27 mouse cellular contexts compared by ENCODE assay signal in the genomic region with DNA sequence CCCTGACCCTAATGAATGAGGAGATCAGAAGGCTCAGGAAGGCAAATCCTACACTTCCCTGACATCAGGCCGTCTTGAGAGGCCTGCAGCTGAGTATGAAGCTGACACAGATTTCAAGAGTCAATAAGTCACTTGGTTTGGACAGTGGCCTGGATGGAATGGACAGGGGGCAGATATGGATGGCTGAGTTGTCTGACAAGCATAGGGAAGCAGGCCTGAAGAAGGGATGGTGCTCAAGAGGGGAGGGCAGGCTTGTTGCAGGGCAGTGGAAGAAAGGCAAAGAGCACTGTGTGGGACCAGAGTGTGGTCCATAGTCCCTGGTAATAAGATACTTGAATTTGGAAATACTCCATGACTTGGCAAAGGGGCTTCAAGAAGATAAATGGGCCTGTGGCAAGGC. TPM values are rescaled to one million over a fixed set of nuclear protein-coding genes. Genes with fewer than 3 reads are reported as not detected.
DNase-seq lines count a peak whose midpoint lies in the region; ATAC-seq and TF ChIP-seq lines count a peak whose summit lies in the region.
"Had no signal": no experiment of that assay in that cellular context is flagged by ENCODE, and none has a peak within 500 bp of the region (broad histone marks: within the 10 kb centered on the region; RNA-seq: fewer than 3 reads in every experiment).

No protein-coding gene starts in this region.

- peaks cover 22% of the 10 kb centered on the region for H3K4me1 ChIP-seq in kidney, adult 2 months (ENCODE audit: control insufficient read depth, insufficient read depth, low read length)
- H3K4me1 ChIP-seq in kidney, embryonic 16.5 days (ENCODE audit: insufficient read depth, low read length) = no peaks in the 10 kb centered on the region
- H3K4me1 ChIP-seq in kidney, postnatal 0 days (replicated peaks; ENCODE audit: insufficient read depth, low read length) = no peaks in the 10 kb centered on the region
- H3K4me1 ChIP-seq: embryonic facial prominence, embryonic 10.5 days; embryonic facial prominence, embryonic 12.5 days; forebrain, embryonic 13.5 days had no signal

- H3K9me3 ChIP-seq in kidney, embryonic 16.5 days (ENCODE audit: low read length) = no peaks in the 10 kb centered on the region
- H3K9me3 ChIP-seq in kidney, postnatal 0 days (replicated peaks; ENCODE audit: low read length) = no peaks in the 10 kb centered on the region
- H3K9me3 ChIP-seq: embryonic facial prominence, embryonic 10.5 days; embryonic facial prominence, embryonic 12.5 days; forebrain, embryonic 13.5 days; G1E had no signal

- no peak for TF ChIP-seq POLR2A in kidney, adult 2 months (IDR thresholded peaks at IDR 0.05; ENCODE audit: low read depth, low read length)

- no peak for ATAC-seq in kidney, embryonic 16.5 days (ENCODE audit: low FRiP score, low TSS enrichment)
- peak; percentile 38; the same call in 1 of the 2 replicates for ATAC-seq in kidney, postnatal 0 days (replicated peaks; ENCODE audit: low FRiP score, low read depth)
- ATAC-seq: activated CD4-positive, CD25-positive, alpha-beta regulatory T cell, adult 4 months; CD4-positive, CD25-positive, alpha-beta regulatory T cell, adult 4 months; forebrain, embryonic 13.5 days; Patski had no signal

- peak overlapping the region; percentile 86; the same call in 1 of the 2 replicates for H3K27ac ChIP-seq in kidney, adult 2 months (ENCODE audit: insufficient read depth, low read depth, low read length)
- H3K27ac ChIP-seq in kidney, embryonic 16.5 days (ENCODE audit: low read length) = no peak overlapping the region
- no peak overlapping the region for H3K27ac ChIP-seq in kidney, postnatal 0 days
- H3K27ac ChIP-seq: embryonic facial prominence, embryonic 10.5 days; embryonic facial prominence, embryonic 12.5 days; forebrain, embryonic 13.5 days had no signal

- H3K4me2 ChIP-seq in kidney, embryonic 16.5 days (replicated peaks; ENCODE audit: low read depth, low read length) = no peak overlapping the region
- H3K4me2 ChIP-seq in kidney, postnatal 0 days (ENCODE audit: low read length) = no peak overlapping the region
- H3K4me2 ChIP-seq: embryonic facial prominence, embryonic 12.5 days; forebrain, embryonic 13.5 days had no signal

- WGBS in kidney, adult 2 months = 54% methylated on average over 1 of the region's 1 CpGs
- WGBS in kidney, embryonic 16.5 days = 50% methylated on average over 1 of the region's 1 CpGs
- WGBS in kidney, postnatal 0 days = 72% methylated on average over 1 of the region's 1 CpGs

- H3K27me3 ChIP-seq in kidney, adult 2 months (replicated peaks; ENCODE audit: control insufficient read depth, insufficient read depth, low read length) = no peaks in the 10 kb centered on the region
- H3K27me3 ChIP-seq in kidney, embryonic 16.5 days (ENCODE audit: insufficient read depth, low read length) = no peaks in the 10 kb centered on the region
- H3K27me3 ChIP-seq in kidney, postnatal 0 days (ENCODE audit: insufficient read depth, low read length) = no peaks in the 10 kb centered on the region
- H3K27me3 ChIP-seq: embryonic facial prominence, embryonic 12.5 days; forebrain, embryonic 13.5 days had no signal

- no peaks in the 10 kb centered on the region for H3K36me3 ChIP-seq in kidney, adult 2 months (ENCODE audit: control insufficient read depth, insufficient read depth, low read length)
- no peaks in the 10 kb centered on the region for H3K36me3 ChIP-seq in kidney, embryonic 16.5 days (ENCODE audit: insufficient read depth, low read length)
- no peaks in the 10 kb centered on the region for H3K36me3 ChIP-seq in kidney, postnatal 0 days (ENCODE audit: insufficient read depth, low read length)
- H3K36me3 ChIP-seq: embryonic facial prominence, embryonic 10.5 days; embryonic facial prominence, embryonic 12.5 days; G1E had no signal

- H3K9ac ChIP-seq in kidney, embryonic 16.5 days (replicated peaks; ENCODE audit: low read length) = no peak overlapping the region
- H3K9ac ChIP-seq in kidney, postnatal 0 days (ENCODE audit: low read depth, low read length) = no peak overlapping the region
- H3K9ac ChIP-seq: embryonic facial prominence, embryonic 12.5 days; forebrain, embryonic 13.5 days had no signal

- no peak for TF ChIP-seq CTCF in kidney, adult 2 months (conservative IDR thresholded peaks at IDR 0.05; ENCODE audit: insufficient read depth, insufficient read length, low read depth, low read length)
- no peak for TF ChIP-seq CTCF in kidney, postnatal 0 days (IDR thresholded peaks at IDR 0.05; ENCODE audit: low read depth)

- DNase-seq in heart, adult 11 months = peak; percentile 64
- no peak for DNase-seq in heart, adult 18-20 months
- DNase-seq in kidney, adult 2 months = peak; percentile 77
- DNase-seq in kidney, postnatal 0 days (ENCODE audit: low spot score) = no peak
- DNase-seq in kidney, postnatal 4 days = no peak
- DNase-seq in kidney, postnatal 36 days = peak; percentile 48 to 54
- DNase-seq in kidney, postnatal 10 days = no peak
- DNase-seq: adrenal gland, adult 8-10 months; adrenal gland, postnatal 14 days; adrenal gland, postnatal 36 days; B cell, adult 2 months; cerebellum, adult 11-12 months; cerebellum, adult 2 months; cerebellum, adult 9-10 months; cerebellum, postnatal 10 days; cerebellum, postnatal 25 days had no signal

- no peak overlapping the region for H3K4me3 ChIP-seq in kidney, adult 2 months (ENCODE audit: insufficient read depth, low read depth, low read length)
- H3K4me3 ChIP-seq in kidney, embryonic 16.5 days (ENCODE audit: low read length) = no peak overlapping the region
- no peak overlapping the region for H3K4me3 ChIP-seq in kidney, postnatal 0 days (replicated peaks; ENCODE audit: low read depth, low read length)
- H3K4me3 ChIP-seq: embryonic facial prominence, embryonic 10.5 days; embryonic facial prominence, embryonic 12.5 days; forebrain, embryonic 13.5 days had no signal

RNA-seq across cellular contexts. Expression of a gene that starts 2.4 kb away (rescaled TPM):
- not detected for total RNA-seq in heart, adult 18-20 months (2021)
- polyA plus RNA-seq in kidney, adult 2 months (2012; rRNA removed) = 235 and 248 TPM in 2 replicates
- polyA plus RNA-seq in kidney, embryonic 16.5 days (2015; fragmentation: Nextera tagmentation; extraction: Ambion mirVana) = 2.6 and 4.3 TPM in 2 replicates
- polyA plus RNA-seq in kidney, postnatal 0 days (2015; fragmentation: Nextera tagmentation; extraction: Ambion mirVana) = 18.0 and 26.8 TPM in 2 replicates
- total RNA-seq: CH12.LX, G1E had no signal
- polyA plus RNA-seq: activated CD4-positive, CD25-positive, alpha-beta regulatory T cell, adult 4 months; CD4-positive, CD25-positive, alpha-beta regulatory T cell, adult 4 months; embryonic facial prominence, embryonic 10.5 days; embryonic facial prominence, embryonic 12.5 days; embryonic facial prominence, embryonic 14.5 days; forebrain, embryonic 11.5 days; forebrain, embryonic 13.5 days; G1E had no signal

RNA-seq across cellular contexts. Expression of a gene that starts 8.7 kb away (rescaled TPM):
- not detected for total RNA-seq in heart, adult 18-20 months (2021)
- polyA plus RNA-seq in kidney, adult 2 months (2012; rRNA removed) = 29.0 and 32.2 TPM in 2 replicates
- polyA plus RNA-seq in kidney, embryonic 16.5 days (2015; fragmentation: Nextera tagmentation; extraction: Ambion mirVana) = 0.32 TPM in 1 of 2 replicates, not detected in the other
- polyA plus RNA-seq in kidney, postnatal 0 days (2015; fragmentation: Nextera tagmentation; extraction: Ambion mirVana) = 0.88 and 1.1 TPM in 2 replicates
- total RNA-seq: CH12.LX, G1E had no signal
- polyA plus RNA-seq: activated CD4-positive, CD25-positive, alpha-beta regulatory T cell, adult 4 months; CD4-positive, CD25-positive, alpha-beta regulatory T cell, adult 4 months; embryonic facial prominence, embryonic 10.5 days; embryonic facial prominence, embryonic 12.5 days; embryonic facial prominence, embryonic 14.5 days; forebrain, embryonic 11.5 days; forebrain, embryonic 13.5 days; G1E; Patski had no signal

RNA-seq across cellular contexts. Expression of a gene that starts 8.7 kb away (rescaled TPM):
- not detected for total RNA-seq in heart, adult 18-20 months (2021)
- polyA plus RNA-seq in kidney, adult 2 months (2012; rRNA removed) = 214 and 260 TPM in 2 replicates
- polyA plus RNA-seq in kidney, embryonic 16.5 days (2015; fragmentation: Nextera tagmentation; extraction: Ambion mirVana) = 0.20 TPM in 1 of 2 replicates, not detected in the other
- 0.14 and 0.64 TPM in 2 replicates for polyA plus RNA-seq in kidney, postnatal 0 days (2015; fragmentation: Nextera tagmentation; extraction: Ambion mirVana)
- total RNA-seq: CH12.LX, G1E had no signal
- polyA plus RNA-seq: activated CD4-positive, CD25-positive, alpha-beta regulatory T cell, adult 4 months; CD4-positive, CD25-positive, alpha-beta regulatory T cell, adult 4 months; embryonic facial prominence, embryonic 10.5 days; embryonic facial prominence, embryonic 12.5 days; embryonic facial prominence, embryonic 14.5 days; forebrain, embryonic 11.5 days; forebrain, embryonic 13.5 days; G1E had no signal

RNA-seq across cellular contexts. Expression of a gene that starts 39.5 kb away (rescaled TPM):
- under 1 TPM in 1 of 2 experiments, not detected in 1; 0.08 TPM for total RNA-seq in heart, adult 18-20 months (2021)
- polyA plus RNA-seq in kidney, adult 2 months (2012; rRNA removed) = 4.8 and 5.7 TPM in 2 replicates
- 2.7 and 3.8 TPM in 2 replicates for polyA plus RNA-seq in kidney, embryonic 16.5 days (2015; fragmentation: Nextera tagmentation; extraction: Ambion mirVana)
- 2.2 and 2.6 TPM in 2 replicates for polyA plus RNA-seq in kidney, postnatal 0 days (2015; fragmentation: Nextera tagmentation; extraction: Ambion mirVana)
- total RNA-seq: CH12.LX had no signal
- polyA plus RNA-seq: activated CD4-positive, CD25-positive, alpha-beta regulatory T cell, adult 4 months; CD4-positive, CD25-positive, alpha-beta regulatory T cell, adult 4 months; embryonic facial prominence, embryonic 10.5 days; embryonic facial prominence, embryonic 12.5 days; embryonic facial prominence, embryonic 14.5 days; forebrain, embryonic 11.5 days; forebrain, embryonic 13.5 days; G1E had no signal

Comparison
In these comparisons a context has a peak if more than half of its experiments do, and no peak if none do; other contexts are left out.
1. DNase-seq: peak in heart, adult 11 months (single experiment), kidney, adult 2 months (single experiment) and kidney, postnatal 36 days (2 of 2); none in heart, adult 18-20 months (0 of 2), kidney, postnatal 0 days (single experiment), kidney, postnatal 4 days (0 of 2) and kidney, postnatal 10 days (single experiment).
2. RNA of a gene that starts 8.7 kb away (polyA plus RNA-seq): 29.0 to 32.2 TPM in kidney, adult 2 months; 0.88 to 1.1 TPM in kidney, postnatal 0 days and 0.32 TPM in kidney, embryonic 16.5 days; every median in the first group is over 10 times any median in the second.
3. RNA of a gene that starts 8.7 kb away (polyA plus RNA-seq): 214 to 260 TPM in kidney, adult 2 months; 0.14 to 0.64 TPM in kidney, postnatal 0 days and 0.20 TPM in kidney, embryonic 16.5 days; every median in the first group is over 100 times any median in the second.